Comparison of ENCODE assay signal across 30 mouse cellular contexts in genomic region chr1:133765376-133765775, GRCm38 (mm10). TPM values are rescaled to one million over a fixed set of nuclear protein-coding genes. Genes with fewer than 3 reads are reported as not detected.
DNase-seq lines count a peak whose midpoint lies in the region; ATAC-seq and TF ChIP-seq lines count a peak whose summit lies in the region.
"Had no signal": no experiment of that assay in that cellular context is flagged by ENCODE, and none has a peak within 500 bp of the region (broad histone marks: within the 10 kb centered on the region; RNA-seq: fewer than 3 reads in every experiment).

No protein-coding gene starts in this region.

- 0 out of 2 replicates have a peak, but pooled peaks cover 10% of the 10 kb centered on the region for H3K36me3 ChIP-seq in heart, embryonic 12.5 days
- no peaks in the 10 kb centered on the region for H3K36me3 ChIP-seq in limb, embryonic 10.5 days
- H3K36me3 ChIP-seq in stomach, postnatal 0 days (ENCODE audit: control insufficient read depth, insufficient read depth, low read length), result peaks cover 2% of the 10 kb centered on the region; the same call in 1 of the 2 replicates
- H3K36me3 ChIP-seq: forebrain, embryonic 15.5 days; intestine, embryonic 15.5 days; midbrain, embryonic 13.5 days; neural tube, embryonic 13.5 days; stomach, embryonic 15.5 days had no signal

- 67% methylated on average over 4 of the region's 4 CpGs for WGBS in heart, embryonic 12.5 days
- 75% methylated on average over 4 of the region's 4 CpGs for WGBS in limb, embryonic 10.5 days
- 44% methylated on average over 4 of the region's 4 CpGs for WGBS in stomach, postnatal 0 days

- H3K4me1 ChIP-seq in heart, embryonic 12.5 days (replicated peaks), result peaks cover 76% of the 10 kb centered on the region
- H3K4me1 ChIP-seq in limb, embryonic 10.5 days, result peaks cover 65% of the 10 kb centered on the region
- peaks cover 8% of the 10 kb centered on the region for H3K4me1 ChIP-seq in stomach, postnatal 0 days (replicated peaks; ENCODE audit: control insufficient read depth, insufficient read depth)

- intact Hi-C loops in heart, postnatal 36 days (cut with DNase I), result no loop called here

- peak overlapping the region; percentile 38; the same call in 1 of the 2 replicates for H3K27ac ChIP-seq in heart, embryonic 12.5 days (ENCODE audit: poor library complexity, severe bottlenecking)
- H3K27ac ChIP-seq in limb, embryonic 10.5 days, result peak overlapping the region; percentile 64
- no peak overlapping the region; the same call in 1 of the 2 replicates for H3K27ac ChIP-seq in stomach, postnatal 0 days (replicated peaks)
- H3K27ac ChIP-seq: embryonic facial prominence, embryonic 15.5 days; forebrain, embryonic 15.5 days; hindbrain, postnatal 0 days; layer of hippocampus, adult 2 months; left cerebral cortex, adult 2 months; midbrain, embryonic 13.5 days; neural tube, embryonic 13.5 days; stomach, embryonic 15.5 days had no signal

- no peaks in the 10 kb centered on the region for H3K27me3 ChIP-seq in heart, embryonic 12.5 days (replicated peaks)
- no peaks in the 10 kb centered on the region for H3K27me3 ChIP-seq in limb, embryonic 10.5 days (ENCODE audit: low read depth, poor library complexity, severe bottlenecking)
- H3K27me3 ChIP-seq in stomach, postnatal 0 days (ENCODE audit: control insufficient read depth, insufficient read depth, low read length), result no peaks in the 10 kb centered on the region
- H3K27me3 ChIP-seq: embryonic facial prominence, embryonic 15.5 days; forebrain, embryonic 15.5 days; intestine, embryonic 15.5 days; liver, embryonic 12.5 days; midbrain, embryonic 13.5 days; neural tube, embryonic 13.5 days; Patski; stomach, embryonic 15.5 days had no signal

- H3K9me3 ChIP-seq in heart, embryonic 12.5 days (replicated peaks), result no peaks in the 10 kb centered on the region
- H3K9me3 ChIP-seq in limb, embryonic 10.5 days (replicated peaks), result no peaks in the 10 kb centered on the region
- no peaks in the 10 kb centered on the region for H3K9me3 ChIP-seq in stomach, postnatal 0 days (ENCODE audit: control insufficient read depth, low read length)
- H3K9me3 ChIP-seq: embryonic facial prominence, embryonic 15.5 days; forebrain, embryonic 15.5 days; intestine, embryonic 15.5 days; liver, embryonic 12.5 days; midbrain, embryonic 13.5 days; neural tube, embryonic 13.5 days; stomach, embryonic 15.5 days had no signal

- no peak overlapping the region for H3K4me3 ChIP-seq in heart, embryonic 12.5 days
- H3K4me3 ChIP-seq in limb, embryonic 10.5 days, result no peak overlapping the region
- no peak overlapping the region for H3K4me3 ChIP-seq in stomach, postnatal 0 days (ENCODE audit: low read depth, low read length)
- H3K4me3 ChIP-seq: embryonic facial prominence, embryonic 15.5 days; forebrain, embryonic 15.5 days; intestine, embryonic 15.5 days; layer of hippocampus, adult 2 months; left cerebral cortex, adult 2 months; liver, embryonic 12.5 days; midbrain, embryonic 13.5 days; neural tube, embryonic 13.5 days; stomach, embryonic 15.5 days had no signal

- TF ChIP-seq CTCF in stomach, postnatal 0 days (IDR thresholded peaks at IDR 0.05; ENCODE audit: low read depth), result no peak

- ATAC-seq in heart, embryonic 12.5 days (ENCODE audit: insufficient number of reproducible peaks, low FRiP score), result no peak
- no peak for ATAC-seq in stomach, postnatal 0 days (ENCODE audit: low FRiP score, low TSS enrichment)
- ATAC-seq: forebrain, embryonic 15.5 days; hindbrain, postnatal 0 days; intestine, embryonic 15.5 days; liver, embryonic 12.5 days; liver, postnatal 0 days; midbrain, embryonic 13.5 days; Patski had no signal

- H3K4me2 ChIP-seq in heart, embryonic 12.5 days, result peak overlapping the region; percentile 18
- no peak overlapping the region for H3K4me2 ChIP-seq in stomach, postnatal 0 days (replicated peaks; ENCODE audit: low read depth)
- H3K4me2 ChIP-seq: embryonic facial prominence, embryonic 15.5 days; forebrain, embryonic 15.5 days; intestine, embryonic 15.5 days; liver, embryonic 12.5 days; midbrain, embryonic 13.5 days; neural tube, embryonic 13.5 days; stomach, embryonic 15.5 days had no signal

- DNase-seq in adrenal gland, adult 2 months, result peak; percentile 38
- DNase-seq in adrenal gland, postnatal 10 days, result no peak
- no peak for DNase-seq in heart, postnatal 36 days
- peak; percentile 30 for DNase-seq in retina, embryonic 14.5 days (ENCODE audit: low spot score)
- no peak for DNase-seq in retina, postnatal 1 day
- DNase-seq in limb, embryonic 10.5 days (ENCODE audit: low spot score), result no peak
- no peak for DNase-seq in stomach, postnatal 0 days (ENCODE audit: low spot score)
- DNase-seq: B cell, adult 2 months; cerebellum, adult 18-20 months; cerebellum, postnatal 14 days; gastrocnemius, postnatal 25 days; heart, adult 18-20 months; kidney, adult 2 months; kidney, postnatal 36 days; liver, postnatal 0 days; lung, postnatal 36 days; right cerebral cortex, postnatal 14 days; thymus, postnatal 14 days had no signal

- H3K9ac ChIP-seq in heart, embryonic 12.5 days, result no peak overlapping the region
- no peak overlapping the region for H3K9ac ChIP-seq in stomach, postnatal 0 days (ENCODE audit: low read length)
- H3K9ac ChIP-seq: embryonic facial prominence, embryonic 15.5 days; forebrain, embryonic 15.5 days; intestine, embryonic 15.5 days; liver, embryonic 12.5 days; liver, postnatal 0 days; midbrain, embryonic 13.5 days; neural tube, embryonic 13.5 days; stomach, embryonic 15.5 days had no signal

- no peak for TF ChIP-seq EP300 in stomach, postnatal 0 days (optimal IDR thresholded peaks at IDR 0.05)

RNA-seq across cellular contexts. Expression of gene Atp2b4, which starts 35.5 kb away (rescaled TPM):
- 10 to 100 TPM; 24.9 to 39.7 TPM for total RNA-seq in adrenal gland, adult 2 months (2021)
- 4.2 and 4.5 TPM in 2 replicates for polyA plus RNA-seq in adrenal gland, adult 2 months (2012; rRNA removed)
- 10 to 100 TPM; 33.3 to 40.3 TPM for total RNA-seq in adrenal gland, postnatal 10 days (2021)
- polyA plus RNA-seq in heart, embryonic 12.5 days (2016; fragmentation: Nextera tagmentation; extraction: Ambion mirVana), result 24.5 and 29.6 TPM in 2 replicates
- total RNA-seq in heart, postnatal 36 days (2021), result 10 to 100 TPM; 19.5 to 23.7 TPM
- polyA plus RNA-seq in limb, embryonic 10.5 days (2016; fragmentation: Nextera tagmentation; extraction: Ambion mirVana), result 2.5 and 3.5 TPM in 2 replicates
- 9.0 and 13.5 TPM in 2 replicates for polyA plus RNA-seq in stomach, postnatal 0 days (2015; fragmentation: Nextera tagmentation; extraction: Ambion mirVana)

Comparison
In these comparisons a context has a peak if more than half of its experiments do, and no peak if none do; other contexts are left out.
1. DNase-seq: peak in adrenal gland, adult 2 months (single experiment) and retina, embryonic 14.5 days (single experiment); none in adrenal gland, postnatal 10 days (single experiment), heart, postnatal 36 days (0 of 2), retina, postnatal 1 day (single experiment), limb, embryonic 10.5 days (single experiment) and stomach, postnatal 0 days (single experiment).